Mouse (Mus musculus): ENCODE data around the gene Myo1a. TPM values are rescaled to one million over a fixed set of nuclear protein-coding genes. Genes with fewer than 3 reads are reported as not detected.

Gene Myo1a
- polyA plus RNA-seq (2012): 0.04 TPM in 1 of 2 replicates, not detected in the other

GRCm38 (mm10) chr10:127704766-127705220 is at the start of gene Myo1a:
Gene Myo1a, plus strand, starts transcription at chr10:127705170.

GRCm38 (mm10) chr10:127666501-127667268 is 38.3 kb upstream of the Myo1a start, which contains the start of gene Nemp1:
Gene Nemp1, plus strand, starts transcription at chr10:127666901.

GRCm38 (mm10) chr10:127668093-127669050 is 36.6 kb upstream of the Myo1a start, which contains the start of gene Nab2:
Gene Nab2, minus strand, starts transcription at chr10:127668568.

GRCm38 (mm10) chr10:127724178-127724577 is 19.2 kb downstream of the Myo1a start, which contains the start of gene Tac2:
Gene Tac2, plus strand, starts transcription at chr10:127724478.

GRCm38 (mm10) chr10:127739083-127739660 is 34.2 kb downstream of the Myo1a start, which contains the start of gene Zbtb39:
Gene Zbtb39, plus strand, starts transcription at chr10:127739538.

GRCm38 (mm10) chr10:127751548-127751947 is 46.6 kb downstream of the Myo1a start, which contains the start of gene Gpr182:
Gene Gpr182, minus strand, starts transcription at chr10:127751732.

GRCm38 (mm10) chr10:127759181-127760110 is 54.5 kb downstream of the Myo1a start, which contains the start of the genes Rdh1 and Rdh16f1:
Gene Rdh1, plus strand, starts transcription at chr10:127759721.
Gene Rdh16f1, plus strand, starts transcription at chr10:127759787.

Other genes starting within 250 kb of the Myo1a start
- gene Stac3, start 203.5 kb upstream of the Myo1a start, polyA plus RNA-seq (2012): 1.1 and 1.8 TPM in 2 replicates
- 0.38 TPM in 1 of 2 replicates, not detected in the other for gene Ndufa4l2, start 190.2 kb upstream of the Myo1a start, polyA plus RNA-seq (2012)
- gene Shmt2, start 182.7 kb upstream of the Myo1a start, polyA plus RNA-seq (2012): 201 and 228 TPM in 2 replicates
- 0.10 and 0.17 TPM in 2 replicates for gene Nxph4, start 170.6 kb upstream of the Myo1a start, polyA plus RNA-seq (2012)
- gene Lrp1, start 84.0 kb upstream of the Myo1a start, polyA plus RNA-seq (2012): 19.8 and 39.8 TPM in 2 replicates
- gene Stat6, start 62.2 kb upstream of the Myo1a start, polyA plus RNA-seq (2012): 48.1 and 50.8 TPM in 2 replicates
- 1.4 and 2.7 TPM in 2 replicates for gene Nemp1, start 38.3 kb upstream of the Myo1a start, polyA plus RNA-seq (2012)
- gene Nab2, start 36.6 kb upstream of the Myo1a start, polyA plus RNA-seq (2012): 29.9 and 35.3 TPM in 2 replicates
- gene Tac2, start 19.3 kb downstream of the Myo1a start, polyA plus RNA-seq (2012): 0.56 and 0.88 TPM in 2 replicates
- gene Zbtb39, start 34.4 kb downstream of the Myo1a start, polyA plus RNA-seq (2012): 3.3 and 4.3 TPM in 2 replicates
- 0.01 TPM in 1 of 2 replicates, not detected in the other for gene Gpr182, start 46.6 kb downstream of the Myo1a start, polyA plus RNA-seq (2012)
- gene Rdh1, start 54.6 kb downstream of the Myo1a start, polyA plus RNA-seq (2012): 0.02 TPM in 1 of 2 replicates, not detected in the other
- gene Rdh16f1, start 54.6 kb downstream of the Myo1a start, polyA plus RNA-seq (2012): not detected in 2 replicates
- not detected in 2 replicates for gene Rdh9, start 71.2 kb downstream of the Myo1a start, polyA plus RNA-seq (2012)
- gene Rdh16, start 96.0 kb downstream of the Myo1a start, polyA plus RNA-seq (2012): 0.03 TPM in 1 of 2 replicates, not detected in the other
- gene Rdh19, start 144.8 kb downstream of the Myo1a start, polyA plus RNA-seq (2012): not detected in 2 replicates
- gene Rdh16f2, start 161.3 kb downstream of the Myo1a start, polyA plus RNA-seq (2012): not detected in 2 replicates
- not detected in 2 replicates for gene Rdh7, start 183.6 kb downstream of the Myo1a start, polyA plus RNA-seq (2012)
- gene Sdr9c7, start 193.3 kb downstream of the Myo1a start, polyA plus RNA-seq (2012): not detected in 2 replicates

Measured in megakaryocyte-erythroid progenitor cell, adult 5 weeks (primary cell).